Mouse (Mus musculus) ovary, adult 18-20 months (tissue): ENCODE data around the gene Inpp4b.

ENCODE experiments used
- DNase-seq: peaks from one replicate; pipeline ENCODE4 v3.0.0; 2022; ENCODE audit warnings: low spot score, mixed read lengths

Inpp4b gene

DNA sequence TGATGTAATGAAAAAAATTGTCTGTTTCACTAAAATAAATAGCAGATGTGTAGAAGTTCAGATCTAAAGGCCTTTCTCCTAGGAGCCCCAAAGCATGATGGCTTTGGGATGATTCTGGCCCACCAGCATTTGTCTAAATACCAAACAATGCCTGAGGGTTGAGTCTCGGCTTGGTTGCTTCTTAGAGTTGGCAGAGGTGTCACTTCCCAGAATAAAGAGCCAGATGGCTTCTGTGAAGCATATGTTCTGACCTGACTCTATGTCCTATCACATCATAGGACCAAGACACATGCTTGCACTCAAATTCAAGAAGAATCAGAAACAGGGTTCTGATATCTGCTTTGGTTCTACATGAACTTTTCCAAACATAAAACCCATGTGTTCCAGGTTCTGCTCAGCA lies 365.1 kb downstream of the Inpp4b start:
- no peak for DNase-seq

- DNase-seq = no peak
These were observed 389.0 kb downstream of the Inpp4b start for GRCm38 (mm10) chr8:81731332-81731731.

DNA sequence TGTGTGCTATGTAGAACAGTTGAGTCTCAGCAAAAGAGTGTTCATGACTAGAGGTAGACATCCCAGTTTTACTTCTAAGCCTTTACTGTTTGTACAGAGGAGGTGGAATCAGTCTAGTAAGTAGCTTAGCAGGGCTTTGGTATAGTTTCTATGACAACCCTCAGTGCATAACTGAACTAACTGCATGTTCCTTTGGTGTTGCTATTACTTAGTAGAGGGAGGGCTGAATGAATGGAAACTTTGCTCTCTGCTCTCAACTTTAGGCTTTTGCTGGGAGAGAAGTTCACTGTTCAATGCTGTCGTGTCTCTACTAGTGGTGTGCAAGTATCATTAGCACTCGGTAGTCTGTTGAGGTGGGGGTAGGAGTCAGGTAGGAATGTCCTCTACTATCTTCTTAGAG lies 393.3 kb downstream of the Inpp4b start:
- no peak for DNase-seq

- DNase-seq = no peak
These were observed 393.7 kb downstream of the Inpp4b start for GRCm38 (mm10) chr8:81736103-81736502.

- no peak for DNase-seq
These were observed 400.2 kb downstream of the Inpp4b start for GRCm38 (mm10) chr8:81742588-81742987.

DNA sequence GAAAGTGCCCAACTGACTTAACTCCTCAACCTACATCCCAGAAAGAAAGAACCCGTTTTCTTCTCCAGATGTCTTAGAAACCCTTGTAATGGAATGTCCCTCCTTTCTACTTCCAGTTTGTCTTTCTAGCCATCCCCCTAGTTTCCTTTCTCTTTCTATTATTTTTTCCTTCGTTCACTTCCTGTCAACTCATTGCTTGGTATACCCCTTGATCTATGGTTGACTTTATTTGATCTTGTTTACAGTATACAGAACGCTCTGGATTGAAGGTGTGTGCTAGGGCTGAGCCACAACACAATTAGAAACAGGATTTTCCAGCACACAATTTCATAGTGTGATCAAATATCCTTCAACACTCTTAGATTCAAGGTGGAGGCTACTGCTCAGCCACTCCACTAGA lies 400.7 kb downstream of the Inpp4b start:
- DNase-seq = no peak

DNA sequence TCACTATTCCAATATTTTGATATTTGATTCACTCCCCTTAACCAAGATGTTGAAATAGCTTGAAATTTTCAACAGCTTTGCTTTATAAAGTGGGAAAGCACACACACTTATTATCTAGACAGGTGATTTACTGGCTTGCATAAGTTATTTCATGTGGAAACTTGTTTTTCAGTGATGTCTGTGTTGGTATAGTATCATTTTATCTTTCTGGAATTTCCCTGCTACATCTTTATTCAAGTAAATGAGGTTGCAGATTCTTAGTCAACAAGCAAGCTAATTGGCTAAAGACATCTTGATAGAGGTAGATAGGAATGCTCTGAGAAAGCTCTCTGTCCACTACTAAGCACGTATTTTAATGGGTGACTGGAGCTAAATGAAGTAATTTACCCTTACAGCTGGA lies 403.1 kb downstream of the Inpp4b start:
- no peak for DNase-seq

GRCm38 (mm10) chr8:81751159-81751558 lies 408.8 kb downstream of the Inpp4b start:
- DNase-seq = no peak

- DNase-seq = no peak
These were observed 414.3 kb downstream of the Inpp4b start for GRCm38 (mm10) chr8:81756663-81757062.

DNA sequence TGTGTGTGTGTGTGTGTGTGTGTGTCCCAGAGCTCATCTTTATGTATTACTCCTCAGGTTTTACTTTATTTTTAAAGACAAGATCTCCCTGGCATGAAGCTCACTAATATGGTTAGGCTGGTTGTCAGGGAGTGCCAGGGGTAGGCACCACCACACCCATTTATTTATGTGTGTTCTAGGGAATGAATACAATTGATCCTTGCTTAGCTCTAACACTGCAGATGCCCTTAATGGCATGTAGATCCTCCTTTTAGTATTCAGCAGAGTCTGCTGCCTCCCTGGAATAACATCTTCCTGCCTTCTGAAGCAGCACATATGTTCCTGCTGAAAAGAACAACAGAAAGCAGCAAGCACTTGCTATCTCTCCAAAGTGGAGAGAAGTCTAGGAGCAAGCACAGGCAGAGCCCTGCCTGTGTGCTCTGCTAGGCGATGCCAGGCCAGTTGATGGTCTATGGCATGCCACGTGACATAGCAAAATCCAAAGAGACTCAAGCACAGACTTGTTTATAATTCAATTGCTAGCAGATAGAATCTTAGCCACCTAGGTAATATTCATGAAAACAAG lies 415.3 kb downstream of the Inpp4b start:
- DNase-seq = no peak

DNA sequence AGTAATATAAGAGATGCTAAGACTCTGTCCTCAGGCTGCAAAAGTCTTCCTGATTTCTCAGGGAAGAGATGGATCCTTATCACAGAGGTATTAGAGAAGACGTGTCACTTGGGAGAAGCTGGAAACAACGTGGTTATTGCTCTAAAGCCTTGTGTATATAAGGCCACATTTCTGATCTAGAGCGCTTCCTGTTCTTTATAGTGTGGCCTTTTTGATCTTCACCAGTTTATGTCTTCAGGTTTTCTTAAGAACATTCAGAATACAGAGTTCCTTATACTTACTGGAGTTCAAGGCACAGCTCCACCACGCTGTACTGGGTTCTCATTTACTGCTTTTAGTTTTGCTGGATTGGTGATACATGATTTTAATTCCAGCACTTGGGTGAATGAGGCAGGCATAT lies 419.1 kb downstream of the Inpp4b start:
- no peak for DNase-seq

GRCm38 (mm10) chr8:81766033-81766432 lies 423.7 kb downstream of the Inpp4b start:
- no peak for DNase-seq

DNA sequence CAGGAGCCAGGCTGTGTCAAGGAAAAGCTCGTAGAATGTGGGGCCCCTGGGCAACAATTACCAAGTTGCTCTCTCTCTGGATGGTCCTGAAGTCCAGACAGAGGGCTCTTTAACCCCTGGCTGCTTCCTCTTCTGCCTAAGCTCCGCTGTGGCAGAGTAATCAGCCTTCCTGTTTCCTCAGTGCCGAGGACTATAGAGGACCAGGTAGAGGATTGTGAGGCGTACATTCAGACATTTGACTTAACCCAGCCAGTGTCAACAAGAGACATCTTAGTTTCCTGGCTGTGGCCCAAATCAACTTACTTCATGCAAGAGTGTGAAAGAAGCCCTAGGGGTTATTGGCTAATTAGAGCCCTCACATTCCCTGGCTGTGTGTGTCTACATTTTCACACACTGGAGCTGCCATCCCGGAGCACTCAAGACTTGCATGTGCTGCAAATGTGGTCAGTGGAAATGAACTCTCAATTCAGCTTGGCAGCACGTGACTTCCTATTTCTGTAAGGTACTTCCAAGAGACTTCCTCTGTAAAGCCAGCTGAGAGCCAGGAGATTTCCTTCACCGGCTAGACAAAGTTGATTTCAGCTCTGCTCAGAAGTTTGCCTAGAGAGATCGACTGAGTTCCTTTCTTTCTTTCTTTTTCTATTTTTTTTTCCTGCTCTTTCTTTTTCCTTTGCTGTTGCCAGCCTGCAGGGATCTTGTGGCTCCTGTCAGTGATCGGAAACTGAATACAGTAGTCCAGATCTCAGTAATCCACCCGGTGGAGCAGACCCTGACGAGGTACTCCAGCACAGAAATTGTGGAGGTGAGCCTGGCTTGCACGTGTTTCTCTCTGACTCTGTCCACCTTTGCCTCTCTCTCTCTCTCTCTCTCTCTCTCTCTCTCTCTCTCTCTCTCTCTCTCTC lies 425.3 kb downstream of the Inpp4b start:
- DNase-seq = no peak

DNA sequence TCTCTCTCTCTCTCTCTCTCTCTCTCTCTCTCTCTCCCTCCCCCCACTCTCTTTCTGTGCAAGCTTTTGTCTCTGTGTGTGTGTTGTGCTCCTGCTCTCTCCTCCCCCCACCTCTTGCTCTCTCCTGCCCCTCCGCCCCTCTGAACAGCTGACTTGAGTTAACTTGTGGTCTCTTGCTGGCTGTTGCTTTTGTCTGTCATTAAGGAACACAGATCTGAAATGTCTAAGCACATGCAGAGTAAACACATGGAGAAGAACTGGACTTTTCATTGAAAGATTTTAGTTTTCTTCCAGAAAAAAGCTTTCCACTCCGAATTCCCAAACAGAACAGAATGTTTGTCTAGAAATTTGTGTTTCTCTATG lies 425.9 kb downstream of the Inpp4b start:
- no peak for DNase-seq

DNA sequence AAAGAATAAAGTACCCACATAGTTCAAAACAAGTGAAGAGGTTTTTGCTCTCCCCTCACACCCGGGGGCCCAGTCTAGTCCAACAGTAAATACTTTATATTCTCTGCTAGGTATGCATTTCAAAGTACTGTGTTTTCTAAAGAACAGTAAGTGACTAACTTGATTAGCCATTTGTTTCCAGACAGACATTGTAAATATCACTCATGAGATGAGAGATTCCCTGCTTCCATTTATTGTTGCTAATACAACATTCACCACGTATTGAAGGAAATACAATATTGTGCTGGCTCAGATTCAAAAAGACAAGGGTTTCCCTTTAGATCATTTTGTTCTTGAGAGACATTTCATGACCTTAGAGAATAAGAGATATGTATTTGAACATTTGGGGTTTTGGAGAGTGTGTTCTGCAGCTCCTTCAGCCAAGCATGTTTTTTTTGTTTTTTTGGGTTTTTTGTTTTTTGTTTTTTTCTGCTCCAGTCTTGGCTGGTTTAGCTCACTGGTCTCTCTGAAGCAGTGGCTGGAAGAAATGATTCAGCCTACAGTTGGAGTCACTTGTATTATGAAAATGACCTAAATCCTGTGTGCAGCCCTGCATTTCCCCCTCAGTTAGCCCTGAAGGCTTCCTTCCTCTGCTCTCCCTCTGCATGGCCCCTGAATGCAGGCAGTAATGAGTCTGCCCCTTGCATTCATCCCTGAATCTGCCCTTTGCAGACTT lies 426.5 kb downstream of the Inpp4b start:
- DNase-seq = no peak

- DNase-seq = no peak
These were observed 428.4 kb downstream of the Inpp4b start for GRCm38 (mm10) chr8:81770603-81771276.

DNA sequence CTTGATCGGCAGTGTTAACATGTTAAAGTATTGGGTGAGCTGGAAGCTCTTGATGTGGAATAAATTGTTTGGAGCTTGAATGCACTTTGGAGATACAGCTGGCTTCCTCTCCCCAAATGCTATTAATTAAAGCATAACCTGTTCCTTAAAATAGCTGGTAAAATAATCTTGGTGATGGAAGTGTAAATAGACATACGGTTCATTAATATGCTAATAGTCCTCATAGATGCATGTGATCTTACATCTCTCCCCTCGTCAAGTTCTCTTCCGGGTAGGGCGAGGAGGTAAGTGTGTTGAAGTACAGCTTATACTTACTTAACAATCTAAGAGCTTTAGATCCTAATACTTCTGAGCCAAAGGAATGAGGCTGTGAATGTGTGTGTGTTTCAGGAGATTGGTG lies 430.5 kb downstream of the Inpp4b start:
- DNase-seq = no peak

- DNase-seq = no peak
These were observed 431.1 kb downstream of the Inpp4b start for GRCm38 (mm10) chr8:81773305-81773965.

DNA sequence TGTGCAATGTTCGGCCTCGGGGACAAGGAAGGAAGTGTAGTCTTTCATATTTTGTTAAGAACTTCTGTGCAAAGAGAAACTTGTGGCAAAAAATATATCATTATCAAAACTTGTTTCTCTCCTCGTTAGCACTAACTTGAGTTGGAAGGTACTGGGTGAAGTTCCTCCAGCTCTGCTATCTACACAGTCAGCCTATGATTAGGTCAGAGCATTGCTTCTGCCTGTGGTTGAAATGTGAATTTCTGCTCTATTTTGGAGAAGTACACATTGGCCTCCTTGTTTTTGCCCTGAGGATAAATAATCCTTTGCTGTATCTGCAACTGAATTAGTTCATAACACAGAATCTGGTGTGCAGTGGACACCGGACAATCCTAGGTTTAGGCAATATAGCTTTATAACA lies 431.7 kb downstream of the Inpp4b start:
- no peak for DNase-seq

DNA sequence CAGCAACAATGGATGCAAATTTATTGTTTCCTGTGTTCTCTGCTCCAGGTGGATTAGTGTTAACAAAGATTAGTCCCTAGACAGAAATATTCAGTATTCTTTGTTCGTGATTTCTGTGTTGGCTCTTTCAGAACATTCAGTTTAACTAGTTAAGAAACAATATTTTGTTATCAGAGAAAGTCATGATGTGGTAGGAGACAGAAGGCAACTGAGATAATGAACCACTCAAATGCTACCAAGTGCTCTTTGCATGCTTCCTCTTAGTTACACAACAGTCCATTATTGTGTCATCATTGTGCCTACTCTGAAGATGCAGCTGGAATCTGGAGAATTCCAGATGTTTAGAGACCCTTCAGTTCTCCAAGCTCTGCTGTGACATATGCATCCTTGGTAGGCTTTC lies 432.1 kb downstream of the Inpp4b start:
- no peak for DNase-seq

- no peak for DNase-seq
These were observed 434.3 kb downstream of the Inpp4b start for GRCm38 (mm10) chr8:81776516-81777237.
